Mouse (Mus musculus): ENCODE measurements around the gene Popdc3.

- TF ChIP-seq CTCF (IDR thresholded peaks at IDR 0.05; ENCODE audit: insufficient read depth, low read depth, low read length), result no peak
- TF ChIP-seq POLR2A (IDR thresholded peaks at IDR 0.05; ENCODE audit: insufficient read depth, low read depth, low read length), result no peak
Observed at GRCm38 (mm10) chr10:45136806-45137205, 41.1 kb upstream of the Popdc3 start.

Data from olfactory bulb, adult 2 months (tissue).